Mouse (Mus musculus): ENCODE results near the gene Rabgap1l. TPM values are rescaled to one million over a fixed set of nuclear protein-coding genes. Genes with fewer than 3 reads are reported as not detected.

Rabgap1l gene
- polyA plus RNA-seq, 1 experiment from 2014 or later = 12.0 TPM

- ATAC-seq (replicated peaks; ENCODE audit: low FRiP score, low read depth) (no peak), DNase-seq (ENCODE audit: low spot score) (no peak)
- Histone ChIP-seq H3K27me3 (ENCODE audit: insufficient read depth, low read length) (no peaks in the 10 kb centered on the region), H3K27ac (no peak overlapping the region), H3K36me3 (ENCODE audit: insufficient read depth, low read length) (no peaks in the 10 kb centered on the region), H3K4me3 (replicated peaks; ENCODE audit: low read depth, low read length) (no peak overlapping the region), H3K9ac (ENCODE audit: low read depth, low read length) (no peak overlapping the region), H3K9me3 (replicated peaks; ENCODE audit: low read length) (no peaks in the 10 kb centered on the region), H3K4me2 (ENCODE audit: low read length) (no peak overlapping the region), H3K4me1 (replicated peaks; ENCODE audit: insufficient read depth, low read length) (no peaks in the 10 kb centered on the region)
- TF ChIP-seq CTCF (IDR thresholded peaks at IDR 0.05; ENCODE audit: low read depth) = no peak
- WGBS = 75% methylated on average over 4 of the region's 4 CpGs
Measured at GRCm38 (mm10) chr1:160713887-160714286, 79.1 kb downstream of the Rabgap1l start.

- Histone ChIP-seq H3K27ac (no peak overlapping the region), H3K36me3 (ENCODE audit: insufficient read depth, low read length) (no peaks in the 10 kb centered on the region), H3K4me2 (ENCODE audit: low read length) (no peak overlapping the region), H3K4me1 (replicated peaks; ENCODE audit: insufficient read depth, low read length) (no peaks in the 10 kb centered on the region), H3K9ac (ENCODE audit: low read depth, low read length) (no peak overlapping the region), H3K9me3 (replicated peaks; ENCODE audit: low read length) (no peaks in the 10 kb centered on the region), H3K4me3 (replicated peaks; ENCODE audit: low read depth, low read length) (no peak overlapping the region), H3K27me3 (ENCODE audit: insufficient read depth, low read length) (no peaks in the 10 kb centered on the region)
- TF ChIP-seq CTCF (IDR thresholded peaks at IDR 0.05; ENCODE audit: low read depth) = no peak
- DNase-seq (ENCODE audit: low spot score) (no peak), ATAC-seq (replicated peaks; ENCODE audit: low FRiP score, low read depth) (no peak)
- 88% methylated on average over 1 of the region's 1 CpGs for WGBS
Measured at GRCm38 (mm10) chr1:160713383-160713782, 79.6 kb downstream of the Rabgap1l start.

GRCm38 (mm10) chr1:160710539-160710938 is 82.5 kb downstream of the Rabgap1l start:
- Histone ChIP-seq H3K27ac (no peak overlapping the region), H3K4me2 (ENCODE audit: low read length) (no peak overlapping the region), H3K36me3 (ENCODE audit: insufficient read depth, low read length) (no peaks in the 10 kb centered on the region), H3K9me3 (replicated peaks; ENCODE audit: low read length) (no peaks in the 10 kb centered on the region), H3K4me3 (replicated peaks; ENCODE audit: low read depth, low read length) (no peak overlapping the region), H3K9ac (ENCODE audit: low read depth, low read length) (no peak overlapping the region), H3K4me1 (replicated peaks; ENCODE audit: insufficient read depth, low read length) (no peaks in the 10 kb centered on the region), H3K27me3 (ENCODE audit: insufficient read depth, low read length) (no peaks in the 10 kb centered on the region)
- no peak for DNase-seq (ENCODE audit: low spot score)
- no peak for TF ChIP-seq CTCF (IDR thresholded peaks at IDR 0.05; ENCODE audit: low read depth)
- ATAC-seq (replicated peaks; ENCODE audit: low FRiP score, low read depth) = no peak

GRCm38 (mm10) chr1:160704596-160704995 is 88.4 kb downstream of the Rabgap1l start:
- TF ChIP-seq CTCF (IDR thresholded peaks at IDR 0.05; ENCODE audit: low read depth) = no peak
- H3K9ac ChIP-seq (ENCODE audit: low read depth, low read length) = no peak overlapping the region
- H3K27ac ChIP-seq = no peak overlapping the region
- H3K4me2 ChIP-seq (ENCODE audit: low read length) = no peak overlapping the region
- 76% methylated on average over 2 of the region's 2 CpGs for WGBS
- no peak overlapping the region for H3K4me3 ChIP-seq (replicated peaks; ENCODE audit: low read depth, low read length)
- DNase-seq (ENCODE audit: low spot score) = no peak
- no peaks in the 10 kb centered on the region for H3K4me1 ChIP-seq (replicated peaks; ENCODE audit: insufficient read depth, low read length)
- ATAC-seq (replicated peaks; ENCODE audit: low FRiP score, low read depth) = no peak
- no peaks in the 10 kb centered on the region for H3K27me3 ChIP-seq (ENCODE audit: insufficient read depth, low read length)
- H3K9me3 ChIP-seq (replicated peaks; ENCODE audit: low read length) = no peaks in the 10 kb centered on the region
- no peaks in the 10 kb centered on the region for H3K36me3 ChIP-seq (ENCODE audit: insufficient read depth, low read length)

GRCm38 (mm10) chr1:160703813-160704212 is 89.2 kb downstream of the Rabgap1l start:
- Histone ChIP-seq H3K4me2 (ENCODE audit: low read length) (no peak overlapping the region), H3K9ac (ENCODE audit: low read depth, low read length) (no peak overlapping the region), H3K36me3 (ENCODE audit: insufficient read depth, low read length) (no peaks in the 10 kb centered on the region), H3K27me3 (ENCODE audit: insufficient read depth, low read length) (no peaks in the 10 kb centered on the region), H3K9me3 (replicated peaks; ENCODE audit: low read length) (no peaks in the 10 kb centered on the region), H3K27ac (no peak overlapping the region), H3K4me1 (replicated peaks; ENCODE audit: insufficient read depth, low read length) (no peaks in the 10 kb centered on the region), H3K4me3 (replicated peaks; ENCODE audit: low read depth, low read length) (no peak overlapping the region)
- 99% methylated on average over 6 of the region's 6 CpGs for WGBS
- ATAC-seq (replicated peaks; ENCODE audit: low FRiP score, low read depth) = no peak
- no peak for DNase-seq (ENCODE audit: low spot score)
- TF ChIP-seq CTCF (IDR thresholded peaks at IDR 0.05; ENCODE audit: low read depth) = no peak

GRCm38 (mm10) chr1:160693094-160693447 is 99.9 kb downstream of the Rabgap1l start:
- no peak for TF ChIP-seq CTCF (IDR thresholded peaks at IDR 0.05; ENCODE audit: low read depth)
- no peaks in the 10 kb centered on the region for H3K9me3 ChIP-seq (replicated peaks; ENCODE audit: low read length)
- 59% methylated on average over 1 of the region's 1 CpGs for WGBS
- ATAC-seq (replicated peaks; ENCODE audit: low FRiP score, low read depth) = peak; percentile 85; the same call in 1 of the 2 replicates
- H3K27ac ChIP-seq = no peak overlapping the region
- no peak overlapping the region for H3K4me3 ChIP-seq (replicated peaks; ENCODE audit: low read depth, low read length)
- no peaks in the 10 kb centered on the region for H3K27me3 ChIP-seq (ENCODE audit: insufficient read depth, low read length)
- H3K4me1 ChIP-seq (replicated peaks; ENCODE audit: insufficient read depth, low read length) = no peaks in the 10 kb centered on the region
- peak; percentile 88 for DNase-seq (ENCODE audit: low spot score)
- H3K9ac ChIP-seq (ENCODE audit: low read depth, low read length) = no peak overlapping the region
- H3K4me2 ChIP-seq (ENCODE audit: low read length) = no peak overlapping the region
- H3K36me3 ChIP-seq (ENCODE audit: insufficient read depth, low read length) = no peaks in the 10 kb centered on the region

Data from kidney, postnatal 0 days (tissue).